Mouse (Mus musculus) layer of hippocampus, postnatal 25 days (tissue): ENCODE data around the gene Tnfsf11. TPM values are rescaled to one million over a fixed set of nuclear protein-coding genes. Genes with fewer than 3 reads are reported as not detected.

ENCODE experiments used
- microRNA-seq, 2 experiments: library from miRNA; unstranded; fragments of <30 nt; microRNA quantifications; one replicate each; pipeline ENCODE4 v1.2.0; 2021
- total RNA-seq, 2 experiments: library from RNA; stranded (reverse); gene quantifications; 2 replicates each; pipeline ENCODE4 v1.2.3; 2021

The Tnfsf11 gene
- total RNA-seq, 2 experiments from 2014 or later = not detected

Small RNAs within 50 kb of the gene (microRNA-seq; reads per million reads assigned to microRNA genes)
- gene Gm23652 = 0 reads per million in 2 experiments

Other genes starting within 250 kb of the Tnfsf11 start
- gene Fam216b, start 219.0 kb downstream of the Tnfsf11 start, total RNA-seq = under 1 TPM; 0.62 to 0.68 TPM
- gene Akap11, start 228.8 kb upstream of the Tnfsf11 start, total RNA-seq = 100 to 1,000 TPM; 184 to 194 TPM